Mouse (Mus musculus) macrophage (primary cell): ENCODE data around the gene Stk36. TPM values are rescaled to one million over a fixed set of nuclear protein-coding genes. Genes with fewer than 3 reads are reported as not detected.

Experiments used
- H3K27ac ChIP-seq: fragments of 350-480 bp; formaldehyde crosslinking; 2 replicates; pipeline ENCODE4 v1.9.0; 2021
- H3K36me3 ChIP-seq: fragments of 350-480 bp; formaldehyde crosslinking; 2 replicates; pipeline ENCODE4 v1.9.0; 2021; ENCODE audit errors: inconsistent target
- H3K4me3 ChIP-seq: fragments of 350-480 bp; formaldehyde crosslinking; 2 replicates; pipeline ENCODE4 v1.9.0; 2021; ENCODE audit errors: inconsistent target
- H3K79me2 ChIP-seq: fragments of 350-480 bp; formaldehyde crosslinking; 2 replicates; pipeline ENCODE4 v1.9.0; 2021; ENCODE audit errors: inconsistent target
- WGBS: methylation state at CpG from one replicate; pipeline ENCODE4 v1.1.7; 2026; ENCODE audit warnings: inconsistent platforms; ENCODE audit not compliant: missing documents; 5-methylcytosine and 5-hydroxymethylcytosine counted together
- polyA plus RNA-seq: library from polyadenylated mRNA; stranded (reverse); fragments of 250-400 nt; gene quantifications from 3 replicates; pipeline ENCODE4 v1.2.4, GENCODE M21; 2018; ENCODE audit warnings: inconsistent platforms

Gene Stk36
- polyA plus RNA-seq, 1 experiment from 2014 or later = 1.8 TPM

DNA sequence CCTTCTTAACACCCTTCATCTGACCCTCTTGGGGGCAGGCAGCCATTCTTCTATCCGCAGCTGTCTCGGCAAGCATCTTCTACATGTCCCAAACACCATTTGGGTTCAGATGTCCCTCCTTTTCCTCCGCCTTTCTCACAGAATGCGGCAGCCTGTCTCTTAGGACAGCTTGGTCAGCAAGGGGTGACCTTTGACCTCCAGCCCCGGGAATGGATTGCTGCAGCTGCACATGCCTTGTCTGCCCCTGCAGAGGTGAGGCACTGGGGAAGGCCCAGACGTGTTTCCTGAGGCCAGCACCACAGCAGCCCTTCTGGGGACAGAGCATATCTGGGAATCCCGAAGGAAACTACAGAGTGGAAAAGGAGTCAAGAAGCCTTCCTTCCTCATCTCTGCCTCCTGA lies 26.8 kb downstream of the Stk36 start:
- 82% methylated on average over 7 of the region's 7 CpGs for WGBS
- H3K27ac ChIP-seq = no peak overlapping the region

DNA sequence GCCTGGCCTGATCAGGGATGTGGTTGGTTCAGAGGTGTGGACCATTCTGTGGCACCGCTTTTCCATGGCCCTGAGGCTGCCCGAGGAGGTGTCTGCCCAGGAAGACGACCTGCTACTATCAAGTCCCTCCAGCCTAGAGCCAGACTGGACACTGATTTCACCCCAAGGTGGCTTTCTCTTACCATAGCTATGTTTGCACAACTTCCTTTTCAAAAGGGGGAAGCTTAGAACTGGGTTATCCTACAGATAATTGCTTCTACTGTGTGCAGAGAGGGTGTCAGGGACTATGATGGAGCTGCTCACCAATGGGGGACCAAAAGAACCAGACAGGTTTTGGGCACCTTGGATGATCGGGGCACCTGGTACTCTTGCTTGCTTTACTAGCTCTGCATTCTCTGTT lies 31.5 kb downstream of the Stk36 start:
- Histone ChIP-seq H3K36me3 (no peaks in the 10 kb centered on the region), H3K4me3 (no peak overlapping the region), H3K27ac (no peak overlapping the region), H3K79me2 (no peaks in the 10 kb centered on the region)
- WGBS = 61% methylated on average over 4 of the region's 4 CpGs

More for the DNA sequence above, 26.8 kb downstream of the Stk36 start:
- Histone ChIP-seq H3K79me2 (no peaks in the 10 kb centered on the region), H3K4me3 (no peak overlapping the region), H3K36me3 (no peaks in the 10 kb centered on the region)

GRCm38 (mm10) chr1:74643524-74643923 lies 42.3 kb downstream of the Stk36 start:
- 92% methylated on average over 2 of the region's 2 CpGs for WGBS

GRCm38 (mm10) chr1:74643926-74644325 lies 42.7 kb downstream of the Stk36 start:
- no peak overlapping the region for H3K27ac ChIP-seq

More at GRCm38 (mm10) chr1:74643524-74643923, 42.3 kb downstream of the Stk36 start:
- no peak overlapping the region for H3K4me3 ChIP-seq
- no peaks in the 10 kb centered on the region for H3K36me3 ChIP-seq
- no peaks in the 10 kb centered on the region for H3K79me2 ChIP-seq
- H3K27ac ChIP-seq = no peak overlapping the region

GRCm38 (mm10) chr1:74661448-74662195 lies 60.4 kb downstream of the Stk36 start, which contains the start of gene Ttll4:
Ttll4 (plus strand) TSS chr1:74661745.
- Histone ChIP-seq H3K79me2 (peaks cover 11% of the 10 kb centered on the region; the same call in 1 of the 2 replicates), H3K4me3 (peak within 1 kb of the TSS; percentile 65), H3K27ac (0 out of 2 replicates have a peak within 1 kb of the TSS, but pooled peaks have one; percentile 24), H3K36me3 (no peaks in the 10 kb centered on the region)
- WGBS = under 1% methylated on average over 62 of the region's 66 CpGs

More at GRCm38 (mm10) chr1:74643926-74644325, 42.7 kb downstream of the Stk36 start:
- no peaks in the 10 kb centered on the region for H3K79me2 ChIP-seq
- H3K4me3 ChIP-seq = no peak overlapping the region
- H3K36me3 ChIP-seq = no peaks in the 10 kb centered on the region

DNA sequence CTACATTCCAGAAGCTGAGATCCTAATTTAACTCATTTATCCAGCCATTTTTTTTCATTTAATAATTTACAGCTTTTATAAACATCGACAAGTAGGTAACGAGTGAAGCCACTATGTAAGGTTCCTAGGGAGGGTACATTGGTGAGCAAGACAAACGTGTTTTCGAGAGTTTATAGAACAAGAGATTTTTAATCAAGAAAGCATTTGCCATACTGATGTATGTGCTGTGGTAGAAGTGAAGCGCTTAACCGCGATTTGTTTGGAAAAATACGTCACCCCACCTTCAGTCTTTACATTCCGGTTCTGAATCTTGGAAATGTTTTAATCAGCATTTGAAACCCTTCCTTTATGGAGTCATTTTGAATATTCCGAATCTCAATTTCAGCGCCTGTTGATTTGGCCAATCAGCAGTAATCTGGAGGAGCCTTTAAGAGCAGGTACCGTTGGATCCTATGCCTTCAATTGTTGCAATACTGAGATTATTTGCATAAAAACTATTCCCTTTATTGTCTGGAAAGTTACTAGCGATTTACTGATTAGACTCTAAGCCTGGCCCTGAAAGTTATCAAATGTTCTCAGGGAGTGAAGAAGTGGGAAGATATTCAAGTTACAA lies 61.1 kb downstream of the Stk36 start:
- Histone ChIP-seq H3K4me3 (peak overlapping the region; percentile 65), H3K27ac (0 out of 2 replicates have a peak overlapping the region, but pooled peaks have one; percentile 24), H3K36me3 (no peaks in the 10 kb centered on the region), H3K79me2 (peaks cover 16% of the 10 kb centered on the region; the same call in 1 of the 2 replicates)
- WGBS = 9% methylated on average over 9 of the region's 13 CpGs

DNA sequence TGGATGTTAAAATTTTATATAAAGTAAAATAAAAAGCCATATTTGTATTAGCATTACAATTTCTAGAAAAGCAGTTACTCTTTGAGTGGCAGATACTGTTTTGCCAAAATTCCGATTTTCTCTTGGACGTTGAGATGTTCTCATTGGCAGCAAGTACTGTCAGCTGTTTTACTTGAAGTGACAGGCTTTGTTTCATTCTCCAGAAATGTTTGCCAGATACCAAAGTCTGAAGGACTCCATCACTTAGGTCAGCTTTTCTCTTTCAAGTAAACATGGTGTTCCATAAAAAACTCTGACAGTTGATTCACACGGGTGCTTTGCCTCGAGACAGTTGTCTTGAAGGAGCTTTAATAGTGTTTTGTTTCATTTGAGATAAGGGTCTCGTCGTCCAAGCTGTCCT lies 63.9 kb downstream of the Stk36 start:
- H3K79me2 ChIP-seq = peaks cover 17% of the 10 kb centered on the region; the same call in 1 of the 2 replicates
- 94% methylated on average over 6 of the region's 6 CpGs for WGBS
- no peak overlapping the region for H3K27ac ChIP-seq
- H3K36me3 ChIP-seq = no peaks in the 10 kb centered on the region
- no peak overlapping the region for H3K4me3 ChIP-seq

DNA sequence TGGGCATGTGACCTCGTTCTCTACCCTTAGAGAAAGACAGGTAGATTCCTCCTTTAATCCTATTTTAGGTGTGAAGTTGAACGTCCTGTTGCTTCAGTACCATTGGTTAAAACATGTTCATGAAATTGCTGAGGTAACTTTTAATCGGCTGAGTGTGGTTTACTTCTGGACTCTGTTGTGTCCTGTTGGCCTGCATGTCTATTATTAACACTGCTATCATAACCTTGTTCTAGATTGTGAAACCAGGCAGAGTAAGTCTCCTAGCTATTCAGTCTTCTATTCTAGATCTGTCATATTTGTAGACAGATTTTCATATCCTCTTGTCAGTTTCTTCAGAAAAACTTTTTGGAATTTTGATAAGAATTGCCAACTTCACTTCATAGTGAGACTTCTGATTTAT lies 67.1 kb downstream of the Stk36 start:
- Histone ChIP-seq H3K27ac (no peak overlapping the region), H3K79me2 (peaks cover 10% of the 10 kb centered on the region; the same call in 1 of the 2 replicates), H3K4me3 (no peak overlapping the region), H3K36me3 (no peaks in the 10 kb centered on the region)
- 94% methylated on average over 3 of the region's 3 CpGs for WGBS

DNA sequence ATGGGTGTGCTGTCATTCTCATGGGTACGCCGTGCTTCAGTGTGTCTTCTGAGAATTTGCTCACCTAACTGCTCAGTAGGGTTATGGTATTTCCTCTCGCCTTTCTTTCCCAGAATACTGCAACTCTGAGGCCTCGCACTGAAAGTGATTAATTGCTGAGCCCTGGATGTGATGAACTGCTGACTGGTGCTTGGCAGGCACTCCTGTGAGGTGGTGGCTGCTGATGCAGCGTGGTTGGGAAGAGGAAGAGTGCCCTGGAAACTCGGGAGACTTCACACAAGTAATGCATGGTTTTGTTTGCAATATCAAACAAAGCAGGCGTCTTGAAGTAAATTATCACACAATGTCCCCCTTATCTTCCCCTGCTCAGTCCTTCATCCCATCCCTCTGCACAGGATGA lies 71.5 kb downstream of the Stk36 start:
- H3K36me3 ChIP-seq = no peaks in the 10 kb centered on the region
- no peak overlapping the region for H3K27ac ChIP-seq
- no peak overlapping the region for H3K4me3 ChIP-seq
- no peaks in the 10 kb centered on the region for H3K79me2 ChIP-seq
- 78% methylated on average over 7 of the region's 7 CpGs for WGBS

DNA sequence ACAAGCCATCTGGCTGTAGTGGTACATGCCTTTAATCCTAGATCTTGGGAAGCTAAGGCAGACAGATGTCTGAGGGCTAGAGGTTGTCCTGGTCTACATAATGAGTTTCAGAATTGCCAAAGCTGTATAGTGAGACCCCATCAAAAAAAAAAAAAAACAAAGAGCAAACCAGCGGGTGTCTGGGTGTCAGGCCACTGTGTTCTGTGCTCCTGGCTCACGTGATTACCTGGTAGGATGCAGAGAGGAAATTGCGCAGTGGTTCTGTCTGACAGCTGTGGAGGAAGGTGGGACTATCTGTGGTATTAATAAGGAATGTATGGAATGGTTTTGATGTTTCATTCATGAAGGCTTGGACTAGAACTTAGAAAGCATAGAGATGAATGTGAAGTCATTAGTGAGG lies 75.6 kb downstream of the Stk36 start:
- WGBS = 90% methylated on average over 3 of the region's 3 CpGs
- Histone ChIP-seq H3K79me2 (no peaks in the 10 kb centered on the region), H3K27ac (no peak overlapping the region), H3K4me3 (no peak overlapping the region), H3K36me3 (0 out of 2 replicates have a peak, but pooled peaks cover 9% of the 10 kb centered on the region)

GRCm38 (mm10) chr1:74677843-74678242 lies 76.6 kb downstream of the Stk36 start:
- no peak overlapping the region for H3K4me3 ChIP-seq
- no peaks in the 10 kb centered on the region for H3K79me2 ChIP-seq
- no peak overlapping the region for H3K27ac ChIP-seq
- 20% methylated on average over 1 of the region's 1 CpGs for WGBS
- 0 out of 2 replicates have a peak, but pooled peaks cover 9% of the 10 kb centered on the region for H3K36me3 ChIP-seq

Other genes starting within 250 kb of the Stk36 start
- 0.19 to 0.80 TPM (median 0.30 TPM) in 3 replicates for gene Catip, start 239.3 kb upstream of the Stk36 start, polyA plus RNA-seq
- gene Slc11a1, start 226.2 kb upstream of the Stk36 start, polyA plus RNA-seq = 377 to 467 TPM (median 435 TPM) in 3 replicates
- 82.2 to 152 TPM (median 116 TPM) in 3 replicates for gene Ctdsp1, start 209.9 kb upstream of the Stk36 start, polyA plus RNA-seq
- 0.04 to 0.06 TPM in 2 of 3 replicates, not detected in the other for gene Vil1, start 192.1 kb upstream of the Stk36 start, polyA plus RNA-seq
- gene Cnot9, start 95.4 kb upstream of the Stk36 start, polyA plus RNA-seq = 35.7 to 47.8 TPM (median 39.6 TPM) in 3 replicates
- not detected in 3 replicates for gene Plcd4, start 58.6 kb upstream of the Stk36 start, polyA plus RNA-seq
- gene Usp37, start 57.2 kb upstream of the Stk36 start, polyA plus RNA-seq = 5.1 to 10.9 TPM (median 7.0 TPM) in 3 replicates
- gene Zfp142, start 13.2 kb upstream of the Stk36 start, polyA plus RNA-seq = 4.5 to 6.7 TPM (median 5.6 TPM) in 3 replicates
- 6.7 to 12.0 TPM (median 10.1 TPM) in 3 replicates for gene Bcs1l, start 13.2 kb upstream of the Stk36 start, polyA plus RNA-seq
- 33.4 to 51.2 TPM (median 41.5 TPM) in 3 replicates for gene Rnf25, start within 50 bp of the Stk36 start, polyA plus RNA-seq
- gene Ttll4, start 60.3 kb downstream of the Stk36 start, polyA plus RNA-seq = 3.0 to 5.5 TPM (median 3.7 TPM) in 3 replicates
- gene Cyp27a1, start 112.1 kb downstream of the Stk36 start, polyA plus RNA-seq = 10.0 to 133 TPM (median 56.9 TPM) in 3 replicates
- not detected in 3 replicates for gene Prkag3, start 147.8 kb downstream of the Stk36 start, polyA plus RNA-seq
- 0.11 to 0.15 TPM in 2 of 3 replicates, not detected in the other for gene Wnt6, start 170.4 kb downstream of the Stk36 start, polyA plus RNA-seq
- not detected in 3 replicates for gene Wnt10a, start 190.1 kb downstream of the Stk36 start, polyA plus RNA-seq